Mouse (Mus musculus): ENCODE measurements at regions not wholly inside any gene's neighbourhood (a gene's known extent, or its start where the extent isn't known, plus 50 kb on each side); places are given as distances from the start of the nearest gene placed in this dataset.

GRCm38 (mm10) chr10:70740095-70740494 lies 84.3 kb upstream of the Phyhipl start:
- no peak for DNase-seq (ENCODE audit: low spot score in 2 of 2)

GRCm38 (mm10) chr10:70739348-70739966 lies 83.7 kb upstream of the Phyhipl start:
- DNase-seq (ENCODE audit: low spot score in 2 of 2): no peak

- DNase-seq (ENCODE audit: low spot score in 2 of 2): no peak
These were observed 82.9 kb upstream of the Phyhipl start for GRCm38 (mm10) chr10:70738686-70739085.

- DNase-seq (ENCODE audit: low spot score in 2 of 2): no peak
These were observed 78.2 kb upstream of the Phyhipl start for GRCm38 (mm10) chr10:70733956-70734355.

GRCm38 (mm10) chr10:70733478-70733877 lies 77.7 kb upstream of the Phyhipl start:
- no peak for DNase-seq (ENCODE audit: low spot score in 2 of 2)

GRCm38 (mm10) chr10:70725091-70725490 lies 69.3 kb upstream of the Phyhipl start:
- no peak for DNase-seq (ENCODE audit: low spot score in 2 of 2)

GRCm38 (mm10) chr10:70722783-70723182 lies 67.0 kb upstream of the Phyhipl start:
- DNase-seq (ENCODE audit: low spot score in 2 of 2): no peak

- DNase-seq (ENCODE audit: low spot score in 2 of 2): no peak
These were observed 66.6 kb upstream of the Phyhipl start for GRCm38 (mm10) chr10:70722381-70722780.

- peak in 1 of 2 experiments; percentile 11 for DNase-seq (ENCODE audit: low spot score in 2 of 2)
These were observed 61.7 kb upstream of the Phyhipl start for GRCm38 (mm10) chr10:70717464-70717863.

- peak in 1 of 2 experiments; percentile 45 for DNase-seq (ENCODE audit: low spot score in 2 of 2)
These were observed 61.3 kb upstream of the Phyhipl start for GRCm38 (mm10) chr10:70717025-70717424.

- no peak for DNase-seq (ENCODE audit: low spot score in 2 of 2)
These were observed 57.5 kb upstream of the Phyhipl start for GRCm38 (mm10) chr10:70713306-70713705.

GRCm38 (mm10) chr10:70708806-70709205 lies 53.0 kb upstream of the Phyhipl start:
- no peak for DNase-seq (ENCODE audit: low spot score in 2 of 2)

Measured in gastrocnemius, postnatal 4 days (tissue).